Mouse (Mus musculus) central nervous system, embryonic 11.5 days (tissue): Measurements from ENCODE around the gene Gm5414. TPM values are rescaled to one million over a fixed set of nuclear protein-coding genes. Genes with fewer than 3 reads are reported as not detected.

Source experiments
- polyA plus RNA-seq: library from polyadenylated mRNA; depleted of rRNA; stranded (reverse); fragments of >200 nt; gene quantifications from 2 replicates; pipeline ENCODE4 v1.2.3, GENCODE M21; 2012; rRNA removed

Gene Gm5414
- not detected in 2 replicates for polyA plus RNA-seq

GRCm38 (mm10) chr15:101627884-101628283, at the start of gene Gm5414:
Gene Gm5414, minus strand, starts transcription at chr15:101628188.

DNA sequence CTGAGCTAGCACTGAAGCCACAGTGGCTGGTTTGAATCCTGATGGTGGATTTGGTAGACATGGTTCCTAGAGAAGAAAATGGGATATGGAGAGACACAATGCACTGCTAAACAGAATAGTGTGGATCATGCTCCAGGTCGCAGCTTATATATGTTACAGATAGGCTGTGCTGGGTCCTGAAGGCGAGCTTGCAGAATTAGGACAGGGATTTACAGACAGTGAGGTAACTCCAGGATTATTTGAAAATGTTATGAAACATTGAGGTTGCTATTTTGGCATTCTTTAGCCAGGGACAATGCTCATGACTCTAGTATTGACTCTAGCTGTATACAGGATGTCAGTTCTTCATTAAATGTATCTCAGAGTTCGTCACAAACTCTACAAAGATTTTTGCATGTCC, 19.3 kb upstream of the Gm5414 start, which contains the start of gene Gm5478:
TSS of gene Gm5478 (minus strand) at position 101 of the 400 bp plus-strand sequence.

Other genes with a start within 250 kb of the Gm5414 start
- gene Krt7, start 217.1 kb downstream of the Gm5414 start, polyA plus RNA-seq, result 6.8 and 9.1 TPM in 2 replicates
- 0.06 and 0.27 TPM in 2 replicates for gene Krt87, start 189.4 kb downstream of the Gm5414 start, polyA plus RNA-seq
- gene Krt88, start 180.4 kb downstream of the Gm5414 start, polyA plus RNA-seq, result not detected in 2 replicates
- not detected in 2 replicates for gene Krt81, start 164.4 kb downstream of the Gm5414 start, polyA plus RNA-seq
- not detected in 2 replicates for gene Krt86, start 154.7 kb downstream of the Gm5414 start, polyA plus RNA-seq
- not detected in 2 replicates for gene Krt83, start 136.7 kb downstream of the Gm5414 start, polyA plus RNA-seq
- not detected in 2 replicates for gene Gm49425, start 110.9 kb downstream of the Gm5414 start, polyA plus RNA-seq
- not detected in 2 replicates for gene Krt84, start 95.4 kb downstream of the Gm5414 start, polyA plus RNA-seq
- gene Krt82, start 77.5 kb downstream of the Gm5414 start, polyA plus RNA-seq, result not detected in 2 replicates
- gene Krt90, start 65.2 kb downstream of the Gm5414 start, polyA plus RNA-seq, result 0.23 and 0.34 TPM in 2 replicates
- 0.07 TPM in 1 of 2 replicates, not detected in the other for gene Krt75, start 54.3 kb downstream of the Gm5414 start, polyA plus RNA-seq
- gene Gm5478, start 19.2 kb upstream of the Gm5414 start, polyA plus RNA-seq, result not detected in 2 replicates
- gene Krt6b, start 52.1 kb upstream of the Gm5414 start, polyA plus RNA-seq, result not detected in 2 replicates
- 0.04 and 0.05 TPM in 2 replicates for gene Krt6a, start 66.1 kb upstream of the Gm5414 start, polyA plus RNA-seq
- 3.2 and 10.1 TPM in 2 replicates for gene Krt5, start 84.7 kb upstream of the Gm5414 start, polyA plus RNA-seq
- not detected in 2 replicates for gene Krt71, start 114.9 kb upstream of the Gm5414 start, polyA plus RNA-seq
- gene Krt72, start 158.3 kb upstream of the Gm5414 start, polyA plus RNA-seq, result not detected in 2 replicates
- 0.09 and 0.19 TPM in 2 replicates for gene Krt73, start 174.2 kb upstream of the Gm5414 start, polyA plus RNA-seq
- 0.01 and 0.04 TPM in 2 replicates for gene Krt2, start 190.0 kb upstream of the Gm5414 start, polyA plus RNA-seq
- gene Krt1, start 222.6 kb upstream of the Gm5414 start, polyA plus RNA-seq, result 1.5 and 1.8 TPM in 2 replicates
- gene Krt77, start 241.5 kb upstream of the Gm5414 start, polyA plus RNA-seq, result not detected in 2 replicates